Mouse (Mus musculus): ENCODE results near the gene Tnfrsf17.
"Not testable (repeated sequence)": the region's sequence is repeated elsewhere in the genome, so short reads cannot be mapped to it uniquely, and the experiment has no call there.

The Tnfrsf17 gene

DNA sequence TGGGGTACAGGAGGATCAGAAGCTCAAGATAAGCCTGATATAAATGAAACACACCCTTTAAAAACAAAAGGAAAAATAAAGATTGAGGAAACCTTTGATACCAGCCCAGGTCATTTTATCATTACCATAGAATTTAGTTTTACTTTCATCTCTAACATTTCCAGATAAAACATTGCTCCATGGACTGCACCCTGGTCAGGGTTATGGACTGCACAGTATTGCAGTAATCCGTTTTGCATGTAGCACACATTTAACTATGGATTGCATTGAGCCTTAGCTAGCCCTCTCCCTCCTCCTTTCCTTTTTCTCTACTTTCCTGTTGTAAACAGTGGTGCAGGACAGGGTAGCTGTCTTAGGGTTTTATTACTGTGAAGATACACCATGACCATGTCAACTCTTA lies 17.4 kb downstream of the Tnfrsf17 start:
- DNase-seq (ENCODE audit: low spot score in 2 of 2) = no peak

- peak in 1 of 2 experiments; percentile 4 for DNase-seq (ENCODE audit: low spot score in 2 of 2)
Observed at GRCm38 (mm10) chr16:11343292-11343815, 29.7 kb downstream of the Tnfrsf17 start.

- no peak for DNase-seq (ENCODE audit: low spot score in 2 of 2)
Observed at GRCm38 (mm10) chr16:11351903-11352302, 38.3 kb downstream of the Tnfrsf17 start.

- no peak for DNase-seq (ENCODE audit: low spot score in 2 of 2)
Observed at GRCm38 (mm10) chr16:11359173-11359572, 45.6 kb downstream of the Tnfrsf17 start.

DNA sequence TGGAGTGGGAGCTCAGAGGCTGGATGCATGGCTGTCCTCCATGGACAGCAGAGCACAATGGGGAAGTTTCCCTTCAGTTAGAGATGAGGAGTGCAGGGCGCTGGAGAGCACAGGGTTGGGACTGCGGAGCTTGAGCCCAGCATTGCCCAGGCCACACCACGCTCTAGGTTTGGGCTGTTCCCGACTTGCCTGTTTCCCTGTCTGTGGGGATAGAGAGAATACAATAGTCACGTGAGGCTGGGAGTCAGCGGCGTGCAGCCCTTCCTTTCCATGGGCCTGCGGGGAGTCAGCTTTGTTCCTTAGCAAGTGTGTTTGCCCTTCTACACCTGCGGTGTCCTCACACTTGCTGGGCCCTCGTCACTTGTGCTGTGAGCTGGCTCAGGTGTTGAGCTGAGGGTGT lies 46.3 kb downstream of the Tnfrsf17 start:
- DNase-seq (ENCODE audit: low spot score in 2 of 2) = no peak

DNA sequence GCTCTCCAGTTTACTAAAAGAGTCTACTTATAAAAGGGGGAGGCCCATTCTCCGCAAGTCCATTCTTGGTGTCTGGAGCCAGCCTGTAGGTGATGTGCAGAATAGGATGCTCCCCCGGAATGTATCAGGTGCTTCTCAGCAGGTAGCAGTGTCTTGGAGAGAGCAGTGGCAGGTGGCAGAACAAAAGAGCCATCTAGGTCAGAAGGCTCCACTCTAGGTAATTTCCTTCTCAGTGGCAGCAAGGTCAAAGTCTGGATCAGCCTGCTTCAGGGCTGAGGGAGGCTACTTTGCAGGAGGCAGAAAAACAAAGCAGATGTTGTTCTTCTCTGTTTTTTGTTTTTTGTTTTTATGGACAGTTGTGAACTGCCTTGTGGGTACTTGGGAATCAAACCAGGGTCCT lies 47.0 kb downstream of the Tnfrsf17 start:
- not testable (repeated sequence) for DNase-seq (ENCODE audit: low spot score in 2 of 2)

DNA sequence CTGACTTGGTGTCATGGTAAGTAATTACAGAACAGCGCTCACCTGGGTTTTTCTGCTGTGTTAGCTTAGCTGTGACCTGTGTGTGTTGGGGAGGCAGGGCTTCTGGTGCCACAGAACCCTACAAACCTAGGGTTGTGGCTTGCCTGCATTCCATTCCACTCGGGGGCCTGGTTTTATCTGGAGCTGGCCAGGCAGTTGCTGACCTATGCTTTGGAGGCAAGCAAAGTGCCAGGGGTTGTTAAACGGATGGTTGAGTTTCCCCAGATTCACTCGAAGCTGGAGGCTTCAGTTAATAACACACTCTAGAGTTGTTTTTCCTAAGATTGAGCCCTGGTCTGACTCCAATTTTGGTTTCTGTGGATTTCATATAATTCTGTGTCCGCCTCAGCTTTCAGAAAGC lies 52.0 kb downstream of the Tnfrsf17 start:
- no peak for DNase-seq (ENCODE audit: low spot score in 2 of 2)

GRCm38 (mm10) chr16:11366851-11367250 lies 53.2 kb downstream of the Tnfrsf17 start:
- no peak for DNase-seq (ENCODE audit: low spot score in 2 of 2)

GRCm38 (mm10) chr16:11368412-11368811 lies 54.8 kb downstream of the Tnfrsf17 start:
- DNase-seq (ENCODE audit: low spot score in 2 of 2) = no peak

- DNase-seq (ENCODE audit: low spot score in 2 of 2) = no peak
Observed at GRCm38 (mm10) chr16:11369162-11369561, 55.5 kb downstream of the Tnfrsf17 start.

DNA sequence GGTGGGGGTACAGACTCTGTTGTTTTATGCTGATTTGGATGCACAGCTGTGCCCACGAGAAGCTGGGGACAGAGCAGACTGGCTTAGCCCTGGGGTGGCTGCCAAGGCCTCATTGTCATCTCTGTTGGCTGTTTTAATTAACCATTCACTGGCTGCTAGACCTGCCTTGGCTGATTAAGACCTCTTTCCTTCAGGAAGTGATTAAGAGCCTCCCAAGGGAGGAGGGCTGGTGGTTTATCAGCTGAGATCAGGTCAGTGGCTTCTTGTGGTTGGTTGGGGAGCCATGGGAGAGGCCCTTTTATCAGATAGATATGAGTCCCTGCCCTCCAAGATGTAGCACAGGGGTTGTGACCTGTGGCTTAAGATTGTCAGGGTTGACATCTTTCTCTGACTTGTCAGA lies 56.0 kb downstream of the Tnfrsf17 start:
- no peak for DNase-seq (ENCODE audit: low spot score in 2 of 2)
